Mouse (Mus musculus) limb, embryonic 11.5 days (tissue): ENCODE measurements around the gene Hist1h2ad. TPM values are rescaled to one million over a fixed set of nuclear protein-coding genes. Genes with fewer than 3 reads are reported as not detected.
"Not testable (repeated sequence)": the region's sequence is repeated elsewhere in the genome, so short reads cannot be mapped to it uniquely, and the experiment has no call there.

Source experiments
- ATAC-seq: fragments of 200-750 bp; cut with Nextera tagmentation; 2 replicates; pipeline ENCODE4 v1.8.0; 2017; ENCODE audit warnings: low read depth; ENCODE audit not compliant: insufficient number of reproducible peaks, low FRiP score, low TSS enrichment
- DNase-seq: peaks from one replicate; pipeline ENCODE4 v3.0.0-alpha.2; 2015; ENCODE audit warnings: low spot score
- H3K27ac ChIP-seq: fragments of 300-500 bp; sonication (generic); replicated peaks from 2 replicates; pipeline ENCODE4 v1.5.1; 2014; ENCODE audit warnings: low read depth, mild to moderate bottlenecking, low read length
- H3K27me3 ChIP-seq: fragments of 300-500 bp; sonication (generic); 2 replicates; pipeline ENCODE4 v1.6.1; 2014; ENCODE audit warnings: mild to moderate bottlenecking, low read length, mixed read lengths; ENCODE audit not compliant: control insufficient read depth, insufficient read depth
- H3K36me3 ChIP-seq: fragments of 300-500 bp; sonication (generic); 2 replicates; pipeline ENCODE4 v1.6.1; 2014; ENCODE audit warnings: mild to moderate bottlenecking, low read length, moderate library complexity, mixed read lengths; ENCODE audit not compliant: control insufficient read depth, insufficient read depth
- H3K4me1 ChIP-seq: fragments of 300-500 bp; sonication (generic); 2 replicates; pipeline ENCODE4 v1.6.1; 2014; ENCODE audit warnings: low read length, mixed read lengths; ENCODE audit not compliant: control insufficient read depth, insufficient read depth
- H3K4me2 ChIP-seq: fragments of 300-500 bp; sonication (generic); 2 replicates; pipeline ENCODE4 v1.6.1; 2014; ENCODE audit warnings: low read depth, mild to moderate bottlenecking, moderate library complexity; ENCODE audit not compliant: severe bottlenecking
- H3K4me3 ChIP-seq: fragments of 300-500 bp; sonication (generic); 2 replicates; pipeline ENCODE4 v1.5.1; 2014; ENCODE audit warnings: low read depth, low read length
- H3K9ac ChIP-seq: fragments of 300-500 bp; sonication (generic); 2 replicates; pipeline ENCODE4 v1.6.1; 2014; ENCODE audit warnings: mild to moderate bottlenecking, low read length
- H3K9me3 ChIP-seq: fragments of 300-500 bp; sonication (generic); 2 replicates; pipeline ENCODE4 v1.6.1; 2016; ENCODE audit warnings: low read length; ENCODE audit not compliant: control insufficient read depth
- WGBS: fragments of 180-500 bp; shearing (Covaris S2); extraction: QIAGEN DNeasy Blood & Tissue Kit; methylation state at CpG from one replicate; pipeline ENCODE4 v1.1.7; 2014; 5-methylcytosine and 5-hydroxymethylcytosine counted together
- polyA plus RNA-seq: library from polyadenylated mRNA; unstranded; fragments of >200 nt; fragmentation: Nextera tagmentation; extraction: Ambion mirVana; gene quantifications from 2 replicates; pipeline ENCODE4 v1.2.1, GENCODE M21; 2014

Hist1h2ad gene
- polyA plus RNA-seq, 1 experiment from 2014 or later: 3.1 TPM

GRCm38 (mm10) chr13:23584331-23584730 is 10.2 kb downstream of the Hist1h2ad start:
- DNase-seq (peak; percentile 50), ATAC-seq (no peak)
- Histone ChIP-seq H3K4me3 (peak overlapping the region; percentile 39; the same call in 1 of the 2 replicates), H3K4me1 (peaks cover 9% of the 10 kb centered on the region; the same call in 1 of the 2 replicates), H3K9ac (peak overlapping the region; percentile 77), H3K36me3 (no peaks in the 10 kb centered on the region), H3K27ac (peak overlapping the region; percentile 98), H3K9me3 (no peaks in the 10 kb centered on the region), H3K27me3 (no peaks in the 10 kb centered on the region), H3K4me2 (peak overlapping the region; percentile 70)

GRCm38 (mm10) chr13:23585029-23585441 is 10.9 kb downstream of the Hist1h2ad start:
- DNase-seq (peak; percentile 87), ATAC-seq (no peak)
- under 1% methylated on average over 21 of the region's 21 CpGs for WGBS
- Histone ChIP-seq H3K4me3 (peak overlapping the region; percentile 39), H3K9ac (peak overlapping the region; percentile 77), H3K9me3 (no peaks in the 10 kb centered on the region), H3K27me3 (no peaks in the 10 kb centered on the region), H3K4me2 (peak overlapping the region; percentile 70), H3K36me3 (no peaks in the 10 kb centered on the region), H3K27ac (peak overlapping the region; percentile 98), H3K4me1 (peaks cover 9% of the 10 kb centered on the region; the same call in 1 of the 2 replicates)

GRCm38 (mm10) chr13:23585442-23586098 is 11.4 kb downstream of the Hist1h2ad start:
- not testable (repeated sequence) for H3K9me3 ChIP-seq, H3K36me3 ChIP-seq, H3K27me3 ChIP-seq, H3K4me1 ChIP-seq
- ATAC-seq (peak; percentile 88), DNase-seq (peak; percentile 80)
- H3K9ac ChIP-seq: peak overlapping the region; percentile 77
- peak overlapping the region; percentile 98 for H3K27ac ChIP-seq
- peak overlapping the region; percentile 70 for H3K4me2 ChIP-seq
- peak overlapping the region; percentile 39 for H3K4me3 ChIP-seq
- under 1% methylated on average over 21 of the region's 36 CpGs for WGBS

GRCm38 (mm10) chr13:23586099-23586939 is 12.1 kb downstream of the Hist1h2ad start:
- H3K9ac ChIP-seq: peak overlapping the region; percentile 46
- ATAC-seq: no peak
- peak; percentile 58 for DNase-seq
- H3K4me3 ChIP-seq: peak overlapping the region; percentile 3; the same call in 1 of the 2 replicates
- H3K4me1 ChIP-seq: peaks cover 6% of the 10 kb centered on the region; the same call in 1 of the 2 replicates
- no peaks in the 10 kb centered on the region for H3K36me3 ChIP-seq
- peak overlapping the region; percentile 85 for H3K27ac ChIP-seq
- peak overlapping the region; percentile 29 for H3K4me2 ChIP-seq
- no peaks in the 10 kb centered on the region for H3K27me3 ChIP-seq
- H3K9me3 ChIP-seq: no peaks in the 10 kb centered on the region
- WGBS: 2% methylated on average over 22 of the region's 22 CpGs

GRCm38 (mm10) chr13:23586940-23587225 is 12.7 kb downstream of the Hist1h2ad start:
- WGBS: 0% methylated on average over 1 of the region's 1 CpGs
- no peak for DNase-seq
- H3K4me3 ChIP-seq: no peak overlapping the region
- H3K27me3 ChIP-seq: no peaks in the 10 kb centered on the region
- peak overlapping the region; percentile 46; the same call in 1 of the 2 replicates for H3K9ac ChIP-seq
- ATAC-seq: no peak
- peak overlapping the region; percentile 29; the same call in 1 of the 2 replicates for H3K4me2 ChIP-seq
- no peaks in the 10 kb centered on the region for H3K36me3 ChIP-seq
- H3K4me1 ChIP-seq: peaks cover 6% of the 10 kb centered on the region; the same call in 1 of the 2 replicates
- no peaks in the 10 kb centered on the region for H3K9me3 ChIP-seq
- H3K27ac ChIP-seq: peak overlapping the region; percentile 85

GRCm38 (mm10) chr13:23591206-23591605 is 17.0 kb downstream of the Hist1h2ad start:
- H3K4me3 ChIP-seq: no peak overlapping the region
- no peaks in the 10 kb centered on the region for H3K9me3 ChIP-seq
- 97% methylated on average over 7 of the region's 7 CpGs for WGBS
- H3K4me1 ChIP-seq: 0 out of 2 replicates have a peak, but pooled peaks cover 5% of the 10 kb centered on the region
- ATAC-seq: no peak
- no peak for DNase-seq
- no peaks in the 10 kb centered on the region for H3K36me3 ChIP-seq
- H3K27ac ChIP-seq: no peak overlapping the region
- H3K27me3 ChIP-seq: no peaks in the 10 kb centered on the region
- H3K9ac ChIP-seq: no peak overlapping the region
- no peak overlapping the region for H3K4me2 ChIP-seq

- H3K9ac ChIP-seq, H3K4me3 ChIP-seq, H3K27ac ChIP-seq, H3K36me3 ChIP-seq, H3K9me3 ChIP-seq, H3K4me2 ChIP-seq, ATAC-seq, H3K27me3 ChIP-seq, H3K4me1 ChIP-seq, DNase-seq: not testable (repeated sequence)
- WGBS: 84% methylated on average over 7 of the region's 7 CpGs
These were observed 17.7 kb downstream of the Hist1h2ad start for GRCm38 (mm10) chr13:23591886-23592285.

- Histone ChIP-seq H3K4me3 (no peak overlapping the region), H3K9me3 (no peaks in the 10 kb centered on the region), H3K4me2 (no peak overlapping the region), H3K9ac (no peak overlapping the region), H3K36me3 (no peaks in the 10 kb centered on the region), H3K27ac (peak overlapping the region; percentile 64; the same call in 1 of the 2 replicates), H3K27me3 (no peaks in the 10 kb centered on the region), H3K4me1 (0 out of 2 replicates have a peak, but pooled peaks cover 5% of the 10 kb centered on the region)
- no peak for DNase-seq
- WGBS: 55% methylated on average over 7 of the region's 7 CpGs
- ATAC-seq: no peak
These were observed 18.4 kb downstream of the Hist1h2ad start for GRCm38 (mm10) chr13:23592614-23593013.
